Mouse (Mus musculus): Measurements from ENCODE around the gene Ptprm. TPM values are rescaled to one million over a fixed set of nuclear protein-coding genes. Genes with fewer than 3 reads are reported as not detected.
A peak's percentile ranks its signal among the peaks of the same experiment; 100 is the strongest.

Ptprm gene
- polyA plus RNA-seq, 1 experiment from 2014 or later, result 12.9 TPM

DNA sequence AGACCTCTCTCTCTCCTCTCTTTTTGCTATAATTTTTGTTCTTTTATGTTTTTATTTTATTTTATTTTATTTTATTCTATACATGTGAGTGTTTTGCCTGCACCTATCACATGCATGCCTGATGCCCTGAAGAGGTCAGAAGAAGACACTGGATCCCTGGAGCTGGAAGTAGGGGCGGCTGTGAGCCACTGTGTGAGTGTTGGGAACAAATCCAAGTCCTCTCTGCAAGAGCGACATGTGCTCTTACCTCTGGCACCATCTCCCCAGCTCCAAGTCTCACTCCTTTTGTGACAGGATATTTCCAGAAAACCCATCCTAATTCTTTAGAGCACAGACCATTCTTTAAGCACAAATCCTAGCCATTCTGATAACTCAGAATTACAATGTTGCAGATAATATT lies 372.6 kb downstream of the Ptprm start:
- H3K4me1 ChIP-seq (replicated peaks), result peaks cover 5% of the 10 kb centered on the region
- no peak overlapping the region for H3K9ac ChIP-seq
- H3K9me3 ChIP-seq, result no peaks in the 10 kb centered on the region
- ATAC-seq (ENCODE audit: low read depth), result no peak
- H3K27me3 ChIP-seq, result no peaks in the 10 kb centered on the region
- H3K27ac ChIP-seq (replicated peaks), result no peak overlapping the region
- H3K36me3 ChIP-seq, result no peaks in the 10 kb centered on the region
- 90% methylated on average over 2 of the region's 2 CpGs for WGBS
- H3K4me3 ChIP-seq, result no peak overlapping the region
- no peak overlapping the region for H3K4me2 ChIP-seq

DNA sequence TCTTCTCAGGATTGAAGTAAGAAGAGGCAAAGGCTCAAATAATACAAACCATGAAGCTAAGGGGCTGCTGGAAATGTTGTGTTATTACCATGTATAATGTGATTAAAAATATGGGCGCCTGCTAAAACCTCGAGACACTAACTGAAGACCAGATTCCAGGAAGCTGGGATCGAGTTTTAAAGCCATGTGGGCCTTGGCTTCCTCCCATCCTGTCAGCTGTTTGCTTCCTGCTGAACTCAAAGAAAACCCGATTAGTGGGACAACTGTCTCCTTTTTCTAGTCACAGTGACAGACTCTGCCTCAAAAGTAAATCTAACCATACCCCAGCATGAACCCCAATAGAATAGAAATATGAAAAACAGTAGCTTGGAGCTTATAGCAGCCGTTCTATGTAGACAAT lies 374.3 kb downstream of the Ptprm start:
- WGBS, result 80% methylated on average over 5 of the region's 5 CpGs
- Histone ChIP-seq H3K27me3 (no peaks in the 10 kb centered on the region), H3K27ac (replicated peaks) (no peak overlapping the region), H3K36me3 (no peaks in the 10 kb centered on the region), H3K9ac (no peak overlapping the region), H3K4me1 (replicated peaks) (no peaks in the 10 kb centered on the region), H3K4me2 (no peak overlapping the region), H3K4me3 (no peak overlapping the region), H3K9me3 (no peaks in the 10 kb centered on the region)
- ATAC-seq (ENCODE audit: low read depth), result no peak

DNA sequence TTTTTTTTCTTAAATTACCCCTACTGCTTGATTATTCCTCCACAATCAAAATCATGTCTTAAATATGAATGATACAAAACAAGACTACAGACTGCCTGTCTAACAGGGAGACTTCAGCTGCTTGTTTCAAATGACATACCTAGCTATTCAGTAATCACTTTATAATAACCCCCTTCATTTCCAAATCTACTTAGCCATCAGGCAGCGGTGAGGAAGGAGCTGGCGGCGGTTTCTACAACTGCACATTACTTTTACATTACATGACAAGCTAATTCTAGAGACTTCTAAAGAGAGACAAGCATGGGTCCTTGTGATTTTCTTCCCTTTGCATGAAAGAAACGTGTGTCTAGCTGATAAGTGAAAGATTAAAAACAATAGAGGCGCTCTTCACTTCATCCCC lies 377.8 kb downstream of the Ptprm start:
- H3K4me2 ChIP-seq, result no peak overlapping the region
- no peaks in the 10 kb centered on the region for H3K4me1 ChIP-seq (replicated peaks)
- no peaks in the 10 kb centered on the region for H3K27me3 ChIP-seq
- no peaks in the 10 kb centered on the region for H3K36me3 ChIP-seq
- H3K4me3 ChIP-seq, result no peak overlapping the region
- H3K9me3 ChIP-seq, result no peaks in the 10 kb centered on the region
- 87% methylated on average over 5 of the region's 5 CpGs for WGBS
- H3K27ac ChIP-seq (replicated peaks), result no peak overlapping the region
- no peak for ATAC-seq (ENCODE audit: low read depth)
- H3K9ac ChIP-seq, result no peak overlapping the region

DNA sequence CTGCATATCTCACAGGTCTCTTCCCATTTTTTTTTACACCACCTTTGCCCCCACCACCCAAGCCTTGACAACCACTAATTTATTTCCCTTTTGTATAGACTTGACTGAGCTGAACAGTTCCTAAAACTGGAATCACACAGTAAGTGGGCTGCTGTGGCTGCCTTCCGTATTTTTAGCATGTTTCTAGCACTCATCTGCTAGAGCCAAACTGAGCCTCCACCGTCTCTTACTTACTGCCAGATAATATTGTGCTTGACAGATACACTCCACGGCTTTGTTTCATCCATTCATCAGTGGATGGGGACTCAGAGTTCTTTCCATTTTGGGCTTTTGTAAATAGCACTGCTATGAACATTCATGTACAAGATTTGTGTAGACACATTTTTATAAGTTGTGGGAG lies 381.3 kb downstream of the Ptprm start:
- 83% methylated on average over 3 of the region's 3 CpGs for WGBS
- no peak overlapping the region for H3K4me2 ChIP-seq
- no peak for ATAC-seq (ENCODE audit: low read depth)
- H3K9me3 ChIP-seq, result no peaks in the 10 kb centered on the region
- no peaks in the 10 kb centered on the region for H3K27me3 ChIP-seq
- no peaks in the 10 kb centered on the region for H3K4me1 ChIP-seq (replicated peaks)
- H3K36me3 ChIP-seq, result no peaks in the 10 kb centered on the region
- H3K9ac ChIP-seq, result no peak overlapping the region
- no peak overlapping the region for H3K4me3 ChIP-seq
- no peak overlapping the region for H3K27ac ChIP-seq (replicated peaks)

DNA sequence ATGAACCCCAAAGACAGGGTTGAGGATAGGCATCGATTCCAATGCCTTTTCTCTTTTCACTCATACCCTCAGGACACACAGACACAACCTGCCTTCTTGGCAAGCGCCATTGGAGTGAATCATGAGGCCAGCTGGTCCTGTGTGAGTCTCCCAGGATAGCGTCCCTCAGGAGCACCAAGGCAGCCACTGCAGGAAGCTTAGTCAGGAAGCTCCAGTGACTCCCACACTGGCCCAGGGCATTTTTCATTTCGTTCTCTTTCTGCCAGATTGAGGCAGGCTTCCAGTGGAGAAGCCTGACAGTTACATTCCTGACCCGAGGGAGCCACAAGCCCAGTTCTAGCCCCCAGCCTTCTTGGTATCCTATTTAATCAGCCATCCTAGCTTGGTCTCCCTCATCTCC lies 393.3 kb downstream of the Ptprm start:
- Histone ChIP-seq H3K4me1 (replicated peaks) (peaks cover 14% of the 10 kb centered on the region), H3K27me3 (no peaks in the 10 kb centered on the region), H3K9me3 (no peaks in the 10 kb centered on the region), H3K9ac (no peak overlapping the region), H3K4me2 (no peak overlapping the region), H3K4me3 (no peak overlapping the region), H3K27ac (replicated peaks) (peak overlapping the region; percentile 6; the same call in 1 of the 2 replicates), H3K36me3 (no peaks in the 10 kb centered on the region)
- ATAC-seq (ENCODE audit: low read depth), result peak; percentile 27; the same call in 1 of the 2 replicates
- WGBS, result 41% methylated on average over 5 of the region's 5 CpGs

DNA sequence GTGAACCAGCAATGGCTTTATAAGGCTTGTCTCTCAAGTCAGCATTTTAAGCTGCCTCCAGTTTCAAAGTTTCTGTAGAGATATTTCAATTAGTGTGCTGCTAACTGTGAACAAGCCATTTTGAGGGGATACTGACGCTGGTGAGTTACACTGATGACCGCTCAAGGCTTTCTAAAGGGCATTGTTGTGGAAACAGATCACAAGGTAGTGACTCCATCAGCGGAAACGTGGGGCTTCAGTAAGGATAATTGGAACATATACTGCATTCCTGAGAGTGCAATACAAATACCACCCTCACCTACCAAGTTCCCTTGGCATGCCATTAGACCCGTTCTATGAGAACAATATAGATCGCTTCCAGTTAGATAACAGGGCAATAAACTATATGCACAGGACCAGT lies 393.7 kb downstream of the Ptprm start:
- Histone ChIP-seq H3K27me3 (no peaks in the 10 kb centered on the region), H3K36me3 (no peaks in the 10 kb centered on the region), H3K9ac (no peak overlapping the region), H3K4me2 (no peak overlapping the region), H3K9me3 (no peaks in the 10 kb centered on the region), H3K4me3 (no peak overlapping the region), H3K4me1 (replicated peaks) (peaks cover 14% of the 10 kb centered on the region), H3K27ac (replicated peaks) (peak overlapping the region; percentile 6; the same call in 1 of the 2 replicates)
- ATAC-seq (ENCODE audit: low read depth), result no peak
- WGBS, result 83% methylated on average over 6 of the region's 6 CpGs

DNA sequence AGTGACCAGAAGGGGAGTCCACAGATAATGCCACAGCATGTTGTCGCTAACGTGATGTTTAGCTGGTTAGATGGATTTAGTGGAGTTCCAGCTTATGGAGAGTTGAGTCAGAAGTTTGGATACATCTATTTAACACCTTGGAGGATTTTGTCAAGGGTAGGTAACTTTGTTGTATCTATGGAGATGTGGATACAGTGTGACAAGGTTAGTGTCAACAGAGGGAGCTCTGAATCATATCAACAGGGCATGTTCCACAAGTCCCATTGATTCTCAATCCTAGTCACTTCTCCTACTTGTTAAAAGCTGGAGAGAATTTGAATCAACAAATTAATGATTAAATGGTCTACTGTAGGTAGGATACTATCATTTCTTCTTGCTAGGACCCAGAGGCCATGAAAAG lies 394.4 kb downstream of the Ptprm start:
- H3K36me3 ChIP-seq, result no peaks in the 10 kb centered on the region
- no peak overlapping the region for H3K9ac ChIP-seq
- H3K4me2 ChIP-seq, result no peak overlapping the region
- no peaks in the 10 kb centered on the region for H3K9me3 ChIP-seq
- WGBS, result 99% methylated on average over 2 of the region's 2 CpGs
- H3K4me1 ChIP-seq (replicated peaks), result peaks cover 14% of the 10 kb centered on the region
- H3K4me3 ChIP-seq, result no peak overlapping the region
- no peak for ATAC-seq (ENCODE audit: low read depth)
- no peaks in the 10 kb centered on the region for H3K27me3 ChIP-seq
- H3K27ac ChIP-seq (replicated peaks), result no peak overlapping the region

DNA sequence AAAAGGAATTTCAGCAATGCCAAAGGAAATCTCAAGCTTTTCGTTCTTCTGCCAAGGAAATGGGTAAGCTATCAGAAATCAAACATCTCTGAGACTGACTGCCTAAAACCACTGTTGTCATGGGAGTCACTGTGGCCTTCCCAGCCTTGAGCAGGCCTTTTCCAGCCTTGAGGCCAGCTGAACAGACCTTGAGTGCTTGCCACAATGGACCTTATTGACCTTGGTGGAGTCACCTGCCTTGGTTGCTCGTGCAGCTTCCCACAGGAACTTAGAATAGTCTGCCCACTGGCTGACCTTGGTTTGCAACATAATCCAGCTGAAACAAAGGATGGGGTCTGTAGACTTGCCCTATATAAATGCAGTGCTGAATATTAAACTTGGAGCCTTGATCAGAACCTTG lies 395.5 kb downstream of the Ptprm start:
- no peak overlapping the region for H3K27ac ChIP-seq (replicated peaks)

DNA sequence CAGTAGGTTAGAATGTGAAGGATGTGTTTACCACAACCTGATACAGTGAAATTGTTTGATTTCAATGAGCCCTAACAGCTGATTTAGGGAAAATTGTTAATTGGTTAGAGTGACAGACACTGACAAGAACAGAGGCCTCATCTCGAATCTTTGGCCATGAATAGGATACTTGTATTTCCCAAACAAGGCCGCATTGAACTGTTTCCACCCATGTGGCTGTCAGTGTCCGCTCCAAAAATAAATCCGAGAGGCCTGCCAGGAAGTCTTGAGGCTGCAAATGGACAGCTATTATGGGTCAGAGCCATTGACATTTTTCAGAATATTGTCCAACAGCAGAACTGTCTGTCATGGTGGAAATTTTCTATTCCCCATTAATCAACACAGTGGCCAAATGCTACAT lies 409.8 kb downstream of the Ptprm start:
- 67% methylated on average over 4 of the region's 4 CpGs for WGBS
- no peak for ATAC-seq (ENCODE audit: low read depth)
- Histone ChIP-seq H3K4me2 (no peak overlapping the region), H3K27ac (replicated peaks) (no peak overlapping the region), H3K9me3 (no peaks in the 10 kb centered on the region), H3K9ac (no peak overlapping the region), H3K27me3 (no peaks in the 10 kb centered on the region), H3K4me3 (no peak overlapping the region), H3K36me3 (no peaks in the 10 kb centered on the region), H3K4me1 (replicated peaks) (no peaks in the 10 kb centered on the region)

More for the DNA sequence above, 395.5 kb downstream of the Ptprm start:
- Histone ChIP-seq H3K4me3 (no peak overlapping the region), H3K4me2 (no peak overlapping the region), H3K9me3 (no peaks in the 10 kb centered on the region), H3K27me3 (no peaks in the 10 kb centered on the region), H3K4me1 (replicated peaks) (peaks cover 14% of the 10 kb centered on the region), H3K36me3 (no peaks in the 10 kb centered on the region), H3K9ac (no peak overlapping the region)
- no peak for ATAC-seq (ENCODE audit: low read depth)
- 86% methylated on average over 2 of the region's 2 CpGs for WGBS

DNA sequence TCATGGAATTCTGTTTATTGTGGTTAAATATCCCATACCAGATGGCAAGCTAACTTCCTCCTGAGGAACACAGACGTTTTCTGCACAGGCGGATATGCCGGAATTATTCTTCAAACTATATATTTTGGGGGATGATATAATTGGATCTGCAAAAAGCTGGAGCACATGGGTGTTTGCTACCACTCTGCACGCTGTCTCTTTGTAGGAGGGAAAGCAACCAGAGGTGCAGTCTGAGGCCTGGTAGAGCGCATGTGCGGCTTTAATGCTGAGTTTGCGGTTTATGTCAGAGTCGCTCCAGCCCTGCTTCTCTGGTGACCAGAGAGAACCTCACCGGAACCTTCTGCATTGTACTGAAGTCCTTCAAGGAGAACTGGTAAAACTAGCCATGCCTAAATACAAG lies 410.7 kb downstream of the Ptprm start:
- no peak for ATAC-seq (ENCODE audit: low read depth)
- WGBS, result 93% methylated on average over 9 of the region's 9 CpGs

DNA sequence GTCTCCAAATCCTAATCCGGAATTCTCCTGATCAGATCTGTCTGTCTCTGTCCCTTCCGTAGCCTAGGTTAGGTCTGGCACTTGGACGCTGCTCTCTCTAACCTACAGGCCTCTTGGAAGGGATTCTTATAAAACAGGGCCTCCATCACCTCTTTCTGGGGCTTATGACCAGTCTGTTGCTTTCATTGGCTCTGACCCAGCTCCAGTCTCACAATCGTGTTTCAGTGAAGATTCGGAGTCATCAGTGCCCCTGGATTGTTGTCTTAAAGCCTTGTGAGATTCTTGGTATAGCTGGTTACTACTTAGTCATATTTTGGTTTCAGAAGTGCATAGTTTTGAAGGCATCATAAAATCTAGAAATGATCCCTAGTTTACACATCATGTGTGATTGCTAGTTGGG lies 428.6 kb downstream of the Ptprm start:
- no peak overlapping the region for H3K4me2 ChIP-seq
- no peak for ATAC-seq (ENCODE audit: low read depth)
- no peaks in the 10 kb centered on the region for H3K27me3 ChIP-seq
- H3K4me1 ChIP-seq (replicated peaks), result no peaks in the 10 kb centered on the region
- H3K36me3 ChIP-seq, result no peaks in the 10 kb centered on the region
- H3K27ac ChIP-seq (replicated peaks), result no peak overlapping the region
- H3K4me3 ChIP-seq, result no peak overlapping the region
- H3K9me3 ChIP-seq, result peaks cover 14% of the 10 kb centered on the region; the same call in 1 of the 2 replicates
- no peak overlapping the region for H3K9ac ChIP-seq
- 92% methylated on average over 5 of the region's 5 CpGs for WGBS

More for the DNA sequence above, 410.7 kb downstream of the Ptprm start:
- no peak overlapping the region for H3K4me3 ChIP-seq
- H3K9me3 ChIP-seq, result no peaks in the 10 kb centered on the region
- no peaks in the 10 kb centered on the region for H3K4me1 ChIP-seq (replicated peaks)
- no peak overlapping the region for H3K9ac ChIP-seq
- H3K36me3 ChIP-seq, result no peaks in the 10 kb centered on the region
- H3K27ac ChIP-seq (replicated peaks), result no peak overlapping the region
- H3K27me3 ChIP-seq, result no peaks in the 10 kb centered on the region
- H3K4me2 ChIP-seq, result no peak overlapping the region

DNA sequence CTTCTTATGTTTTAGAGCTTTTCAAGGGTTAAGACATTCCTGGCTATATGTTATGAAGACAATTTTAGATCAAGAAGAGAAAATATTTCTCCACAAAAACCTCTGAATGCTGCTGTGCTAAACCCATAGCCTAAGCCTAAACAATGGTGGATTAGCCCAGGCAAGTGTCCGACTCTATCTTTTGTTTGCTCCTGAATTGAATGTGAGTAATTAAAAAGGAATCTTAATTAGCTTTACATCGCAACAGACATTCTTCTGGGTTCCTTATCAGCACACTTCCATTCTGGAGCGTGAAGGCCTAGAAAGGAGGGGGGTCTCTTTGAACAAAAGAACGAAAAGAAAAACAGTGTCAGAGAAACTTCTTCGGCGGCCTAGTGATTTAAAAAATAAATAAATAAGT lies 439.6 kb downstream of the Ptprm start:
- 0 out of 2 replicates have a peak, but pooled peaks cover 2% of the 10 kb centered on the region for H3K4me1 ChIP-seq (replicated peaks)
- ATAC-seq (ENCODE audit: low read depth), result no peak

DNA sequence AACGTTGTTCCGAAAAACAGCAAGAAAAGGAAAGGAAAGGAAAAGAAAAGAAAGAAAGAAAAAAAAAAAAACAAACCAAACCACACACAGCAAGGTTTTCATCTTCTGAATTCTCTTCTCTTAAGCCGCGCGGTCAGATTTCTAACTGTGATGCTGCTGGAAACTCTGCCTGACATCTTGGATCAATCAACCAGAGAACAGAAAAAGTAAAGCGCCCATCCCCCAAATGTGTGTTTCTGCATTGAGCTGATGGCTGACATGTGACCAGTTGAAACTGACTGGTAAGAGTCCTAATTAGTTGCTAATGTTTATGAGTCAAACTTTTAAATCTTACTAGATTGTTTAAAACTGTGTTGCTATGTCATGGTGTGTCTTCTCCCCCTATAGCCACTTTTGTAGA lies 441.7 kb downstream of the Ptprm start:
- H3K27ac ChIP-seq (replicated peaks), result no peak overlapping the region
- no peak overlapping the region for H3K9ac ChIP-seq
- H3K4me1 ChIP-seq (replicated peaks), result 0 out of 2 replicates have a peak, but pooled peaks cover 2% of the 10 kb centered on the region
- no peak overlapping the region for H3K4me3 ChIP-seq
- H3K27me3 ChIP-seq, result no peaks in the 10 kb centered on the region
- no peaks in the 10 kb centered on the region for H3K36me3 ChIP-seq
- H3K4me2 ChIP-seq, result no peak overlapping the region
- no peaks in the 10 kb centered on the region for H3K9me3 ChIP-seq
- ATAC-seq (ENCODE audit: low read depth), result no peak
- WGBS, result 87% methylated on average over 6 of the region's 6 CpGs

More for the DNA sequence above, 439.6 kb downstream of the Ptprm start:
- Histone ChIP-seq H3K36me3 (no peaks in the 10 kb centered on the region), H3K27ac (replicated peaks) (no peak overlapping the region), H3K27me3 (no peaks in the 10 kb centered on the region), H3K4me2 (no peak overlapping the region), H3K4me3 (no peak overlapping the region), H3K9me3 (no peaks in the 10 kb centered on the region), H3K9ac (no peak overlapping the region)
- 58% methylated on average over 6 of the region's 6 CpGs for WGBS

Data from neural tube, embryonic 13.5 days (tissue).